Mouse (Mus musculus) heart, embryonic 11.5 days (tissue): ENCODE measurements around the gene Klhl29. TPM values are rescaled to one million over a fixed set of nuclear protein-coding genes. Genes with fewer than 3 reads are reported as not detected.

Source experiments
- ATAC-seq: fragments of 200-750 bp; cut with Nextera tagmentation; replicated peaks from 2 replicates; pipeline ENCODE4 v1.8.0; 2017; ENCODE audit warnings: moderate library complexity; ENCODE audit not compliant: insufficient number of reproducible peaks, low FRiP score, low TSS enrichment
- H3K27ac ChIP-seq: fragments of 300-500 bp; sonication (generic); 2 replicates; pipeline ENCODE4 v1.5.1; 2014; ENCODE audit warnings: mild to moderate bottlenecking, low read depth, low read length
- H3K27me3 ChIP-seq: fragments of 300-500 bp; sonication (generic); 2 replicates; pipeline ENCODE4 v1.6.1; 2014; ENCODE audit warnings: mild to moderate bottlenecking, low read length, mixed read lengths; ENCODE audit not compliant: control insufficient read depth, insufficient read depth
- H3K36me3 ChIP-seq: fragments of 300-500 bp; sonication (generic); 2 replicates; pipeline ENCODE4 v1.6.1; 2014; ENCODE audit warnings: mild to moderate bottlenecking, low read length, moderate library complexity, mixed read lengths; ENCODE audit not compliant: control insufficient read depth, insufficient read depth
- H3K4me1 ChIP-seq: fragments of 300-500 bp; sonication (generic); 2 replicates; pipeline ENCODE4 v1.6.1; 2014; ENCODE audit warnings: low read length; ENCODE audit not compliant: control insufficient read depth, insufficient read depth
- H3K4me2 ChIP-seq: fragments of 300-500 bp; sonication (generic); 2 replicates; pipeline ENCODE4 v1.6.1; 2014; ENCODE audit warnings: mild to moderate bottlenecking, moderate library complexity
- H3K4me3 ChIP-seq: fragments of 300-500 bp; sonication (generic); 2 replicates; pipeline ENCODE4 v1.5.1; 2014; ENCODE audit warnings: low read depth, low read length
- H3K9ac ChIP-seq: fragments of 300-500 bp; sonication (generic); 2 replicates; pipeline ENCODE4 v1.6.1; 2014; ENCODE audit warnings: mild to moderate bottlenecking, low read depth, low read length, moderate library complexity
- H3K9me3 ChIP-seq: fragments of 300-500 bp; sonication (generic); replicated peaks from 2 replicates; pipeline ENCODE4 v1.6.1; 2016; ENCODE audit warnings: low read length; ENCODE audit not compliant: control insufficient read depth
- WGBS: fragments of 180-500 bp; shearing (Covaris S2); extraction: QIAGEN DNeasy Blood & Tissue Kit; methylation state at CpG from one replicate; pipeline ENCODE4 v1.1.7; 2014; ENCODE audit not compliant: insufficient replicate concordance; 5-methylcytosine and 5-hydroxymethylcytosine counted together
- polyA plus RNA-seq: library from polyadenylated mRNA; unstranded; fragments of >200 nt; fragmentation: Nextera tagmentation; extraction: Ambion mirVana; gene quantifications from 2 replicates; pipeline ENCODE4 v1.2.1, GENCODE M21; 2014

Gene Klhl29
- polyA plus RNA-seq, 1 experiment from 2014 or later = 0.67 TPM

DNA sequence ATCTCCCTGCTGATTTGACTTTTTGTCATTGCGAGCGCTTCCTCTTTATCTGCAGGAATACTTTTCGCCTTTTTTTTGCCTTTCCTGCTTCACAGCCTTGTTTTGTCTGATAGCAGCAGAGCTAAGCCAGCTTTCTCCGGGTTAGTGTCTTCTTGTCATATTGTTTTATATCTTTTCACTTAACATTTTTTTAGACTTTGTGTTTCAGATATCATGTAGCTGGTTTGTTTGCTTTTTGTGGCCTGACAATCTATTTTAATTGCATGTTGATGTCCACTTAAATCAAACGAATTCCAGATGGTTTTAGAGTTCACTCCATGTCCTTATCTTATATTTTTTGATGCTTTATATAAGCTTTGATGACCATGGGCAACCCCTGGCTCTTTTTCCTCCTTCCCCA lies 21.9 kb upstream of the Klhl29 start:
- 0 out of 2 replicates have a peak, but pooled peaks cover 2% of the 10 kb centered on the region for H3K9me3 ChIP-seq
- ATAC-seq = no peak
- no peak overlapping the region for H3K4me2 ChIP-seq
- H3K9ac ChIP-seq = no peak overlapping the region
- H3K27me3 ChIP-seq = no peaks in the 10 kb centered on the region
- H3K4me3 ChIP-seq = no peak overlapping the region
- 29% methylated on average over 5 of the region's 5 CpGs for WGBS
- no peak overlapping the region for H3K27ac ChIP-seq
- H3K36me3 ChIP-seq = no peaks in the 10 kb centered on the region
- H3K4me1 ChIP-seq = no peaks in the 10 kb centered on the region

DNA sequence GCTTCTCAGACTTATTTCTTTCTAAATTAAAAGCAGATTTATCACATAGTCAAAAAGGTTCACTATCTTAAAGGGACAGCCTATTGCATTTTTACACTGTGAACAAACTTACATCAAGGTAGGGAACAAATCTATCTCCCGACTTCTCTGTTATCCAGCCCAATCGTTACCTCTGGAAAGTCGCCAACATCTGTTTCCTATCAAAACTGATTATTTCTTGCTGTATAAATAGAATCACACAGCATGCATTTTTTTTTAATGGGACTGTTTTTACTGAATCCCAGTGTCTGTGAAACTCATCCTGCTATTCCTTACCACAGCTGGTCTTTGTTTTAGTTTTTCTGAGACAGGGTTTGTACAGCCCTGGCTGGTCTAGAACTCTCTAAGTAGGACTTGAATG lies 19.7 kb upstream of the Klhl29 start:
- 51% methylated on average over 3 of the region's 3 CpGs for WGBS
- Histone ChIP-seq H3K4me2 (no peak overlapping the region), H3K9me3 (0 out of 2 replicates have a peak, but pooled peaks cover 2% of the 10 kb centered on the region), H3K4me1 (no peaks in the 10 kb centered on the region), H3K4me3 (no peak overlapping the region), H3K27ac (no peak overlapping the region), H3K36me3 (no peaks in the 10 kb centered on the region), H3K27me3 (no peaks in the 10 kb centered on the region), H3K9ac (no peak overlapping the region)
- ATAC-seq = no peak

DNA sequence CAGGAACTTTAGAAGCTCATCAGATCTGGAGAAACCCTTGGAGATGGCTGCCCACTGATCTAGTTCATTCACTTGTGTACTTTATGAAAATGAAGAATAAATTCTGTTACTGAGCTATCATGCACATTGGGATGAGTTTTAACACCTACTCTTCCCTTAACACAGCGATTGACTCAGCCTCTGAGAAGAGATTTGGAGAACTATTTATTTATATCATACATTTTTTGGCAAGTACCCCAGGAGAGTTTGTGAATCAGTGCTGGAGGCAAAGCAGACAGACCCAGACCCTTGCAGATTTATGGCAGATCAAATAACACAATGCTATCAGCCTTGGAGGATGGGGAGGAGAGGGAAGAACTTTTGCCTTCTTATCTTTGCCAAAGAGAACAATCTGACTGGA lies 11.6 kb upstream of the Klhl29 start:
- no peak overlapping the region for H3K9ac ChIP-seq
- H3K4me1 ChIP-seq = no peaks in the 10 kb centered on the region
- H3K27ac ChIP-seq = no peak overlapping the region
- H3K9me3 ChIP-seq = no peaks in the 10 kb centered on the region
- H3K27me3 ChIP-seq = no peaks in the 10 kb centered on the region
- no peak for ATAC-seq
- H3K4me2 ChIP-seq = no peak overlapping the region
- no peak overlapping the region for H3K4me3 ChIP-seq
- WGBS = 71% methylated on average over 1 of the region's 1 CpGs
- no peaks in the 10 kb centered on the region for H3K36me3 ChIP-seq

DNA sequence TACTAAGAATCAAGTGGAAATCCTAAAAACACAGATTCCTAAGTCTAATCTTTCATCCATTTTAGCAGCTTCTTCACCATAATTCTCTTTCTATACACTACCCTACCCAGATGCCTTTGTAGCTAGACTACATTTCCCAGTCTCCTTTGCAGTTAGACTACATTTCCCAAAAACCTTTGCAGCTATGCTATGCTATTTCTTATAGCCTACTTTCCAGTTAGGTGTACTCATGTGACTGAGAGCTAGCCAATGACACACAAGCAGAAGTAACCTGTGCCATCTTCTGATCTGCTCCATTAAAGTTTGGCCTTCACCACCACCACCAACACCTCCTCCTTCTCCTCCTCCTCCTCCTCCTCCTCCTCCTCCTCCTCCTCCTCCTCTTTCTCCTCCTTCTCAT lies 11.2 kb upstream of the Klhl29 start:
- H3K27ac ChIP-seq = no peak overlapping the region
- no peak for ATAC-seq

DNA sequence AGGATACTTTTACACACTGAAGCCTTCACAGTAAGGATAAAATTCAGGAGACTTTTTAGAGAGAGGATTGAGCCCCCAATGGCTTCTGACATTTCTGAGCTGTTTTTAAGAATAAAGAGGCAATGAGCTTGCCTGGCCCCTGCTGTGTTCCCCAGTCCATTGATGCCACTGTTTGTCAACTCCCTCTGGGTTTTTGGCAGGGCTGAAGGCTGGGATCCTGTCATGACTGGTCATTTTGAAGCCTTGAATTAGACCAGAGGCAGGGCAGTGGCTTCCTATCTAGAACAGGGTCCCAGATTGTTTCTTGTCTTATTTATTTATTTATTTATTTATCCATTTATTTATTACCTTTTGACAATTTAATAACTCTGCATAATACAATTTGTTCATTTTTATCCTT lies 6.2 kb upstream of the Klhl29 start:
- Histone ChIP-seq H3K36me3 (no peaks in the 10 kb centered on the region), H3K9ac (no peak overlapping the region), H3K4me2 (no peak overlapping the region), H3K4me1 (no peaks in the 10 kb centered on the region), H3K4me3 (no peak overlapping the region), H3K27ac (no peak overlapping the region), H3K9me3 (no peaks in the 10 kb centered on the region), H3K27me3 (peaks cover 6% of the 10 kb centered on the region)
- ATAC-seq = no peak

More for the DNA sequence above, 11.2 kb upstream of the Klhl29 start:
- Histone ChIP-seq H3K4me3 (no peak overlapping the region), H3K36me3 (no peaks in the 10 kb centered on the region), H3K27me3 (no peaks in the 10 kb centered on the region), H3K4me2 (no peak overlapping the region), H3K9me3 (no peaks in the 10 kb centered on the region), H3K9ac (no peak overlapping the region), H3K4me1 (no peaks in the 10 kb centered on the region)

DNA sequence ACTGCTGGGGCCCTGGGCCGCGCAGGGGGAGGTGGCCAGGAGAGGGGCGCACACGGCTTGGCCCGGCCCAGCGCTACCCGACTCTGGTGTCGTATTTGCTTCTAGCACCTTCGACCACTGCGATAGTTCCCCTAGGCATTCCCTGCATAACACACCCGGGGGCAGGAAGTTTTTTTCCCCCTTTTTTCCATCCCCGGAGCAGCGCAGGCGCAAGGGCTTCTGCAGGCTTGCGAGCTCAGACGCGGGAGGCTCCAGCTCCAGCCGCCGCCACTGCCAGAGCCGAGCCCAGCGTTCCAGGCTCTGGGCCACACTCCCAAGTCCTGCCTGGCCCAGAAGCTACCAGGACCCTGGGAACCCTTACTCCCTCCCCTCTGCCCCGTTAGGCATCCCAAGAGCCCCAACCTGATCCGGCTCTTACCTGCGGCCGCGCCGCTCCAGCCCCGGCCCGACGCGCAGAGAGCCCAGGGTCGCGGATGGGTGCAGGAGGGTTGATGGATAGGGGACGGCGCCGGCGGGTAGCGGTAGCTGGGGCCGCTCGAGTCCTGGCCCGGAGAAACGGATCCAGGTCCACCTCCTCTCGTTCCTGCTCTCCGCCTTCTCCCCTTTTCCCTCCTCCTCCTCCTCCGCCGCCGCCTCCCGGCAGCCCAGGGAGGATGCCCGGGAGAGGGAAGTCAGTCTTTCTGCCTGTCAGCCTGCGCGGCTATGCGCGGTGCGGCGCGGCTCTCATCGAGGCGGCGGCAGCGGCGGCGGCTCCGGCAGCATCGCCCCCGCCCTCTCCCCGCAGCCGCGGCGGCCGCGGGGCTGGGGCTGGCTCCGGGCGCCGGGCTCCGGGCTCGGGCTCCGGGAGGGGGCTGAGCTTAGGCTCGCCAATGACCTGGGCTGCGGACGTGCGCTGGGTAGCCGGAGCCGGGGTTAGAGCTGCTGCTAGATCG lies 532 bp downstream of the Klhl29 start:
- Histone ChIP-seq H3K9me3 (no peaks in the 10 kb centered on the region), H3K36me3 (no peaks in the 10 kb centered on the region), H3K4me1 (peaks cover 5% of the 10 kb centered on the region; the same call in 1 of the 2 replicates), H3K4me3 (peak overlapping the region; percentile 77), H3K4me2 (peak overlapping the region; percentile 99), H3K27ac (no peak overlapping the region), H3K9ac (peak overlapping the region; percentile 69), H3K27me3 (peaks cover 37% of the 10 kb centered on the region)
- WGBS = under 1% methylated on average over 55 of the region's 84 CpGs
- peak; percentile 50 for ATAC-seq

DNA sequence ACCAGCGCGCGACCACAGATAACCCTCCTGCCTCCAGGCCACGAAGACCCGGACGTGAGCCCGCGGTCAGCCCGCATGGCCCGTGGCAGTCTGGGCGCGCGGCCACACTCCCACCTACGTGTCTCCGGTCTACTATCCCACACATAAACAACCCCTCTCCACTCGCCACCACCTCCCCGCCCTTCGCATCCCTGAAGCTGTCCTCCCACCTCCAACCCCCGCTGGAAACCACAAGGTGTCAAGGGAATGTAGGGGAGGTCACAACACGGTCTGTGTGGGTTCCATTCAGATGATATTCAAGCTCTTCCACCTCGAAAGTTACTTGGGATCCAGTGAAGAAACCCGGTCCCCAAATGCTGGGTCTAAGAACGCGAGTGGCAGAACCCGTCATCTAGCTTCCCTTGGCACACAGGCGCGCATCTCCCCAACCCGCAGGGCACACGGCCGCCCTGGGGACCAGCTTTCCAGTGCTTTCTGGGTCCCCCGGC lies 1.2 kb downstream of the Klhl29 start:
- Histone ChIP-seq H3K4me3 (peak overlapping the region; percentile 77), H3K9me3 (no peaks in the 10 kb centered on the region), H3K36me3 (no peaks in the 10 kb centered on the region), H3K27me3 (peaks cover 37% of the 10 kb centered on the region), H3K4me1 (peaks cover 5% of the 10 kb centered on the region; the same call in 1 of the 2 replicates), H3K27ac (no peak overlapping the region), H3K9ac (peak overlapping the region; percentile 29; the same call in 1 of the 2 replicates), H3K4me2 (peak overlapping the region; percentile 99)
- ATAC-seq = no peak
- WGBS = under 1% methylated on average over 31 of the region's 31 CpGs

DNA sequence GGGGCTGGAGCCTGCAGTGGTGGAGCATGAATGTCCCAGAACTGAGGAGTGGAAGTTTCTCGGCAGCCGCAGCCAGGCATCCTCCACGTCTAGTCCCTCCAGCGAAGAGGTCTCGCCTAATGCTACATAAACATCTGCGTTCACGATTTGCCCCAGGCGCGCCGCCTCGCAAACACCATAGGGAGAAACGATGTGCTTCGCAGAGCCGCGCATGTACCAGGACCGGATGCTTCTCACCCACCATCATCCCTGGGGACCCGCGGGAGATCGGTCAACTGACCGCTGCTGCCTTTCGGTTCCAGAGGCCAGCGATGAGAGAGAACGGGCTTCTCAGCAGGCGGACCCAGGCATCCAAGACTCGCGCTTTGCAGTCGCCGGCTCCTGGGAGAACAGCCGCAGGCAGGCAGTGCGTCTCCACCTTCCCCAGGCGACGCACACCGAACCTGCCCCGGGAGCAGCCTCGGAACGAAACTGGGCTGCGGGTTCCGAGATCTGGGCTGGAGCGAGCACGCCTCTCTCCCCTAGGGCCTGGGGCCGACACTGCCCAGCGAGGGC lies 1.8 kb downstream of the Klhl29 start:
- H3K27ac ChIP-seq = no peak overlapping the region
- peaks cover 5% of the 10 kb centered on the region; the same call in 1 of the 2 replicates for H3K4me1 ChIP-seq
- under 1% methylated on average over 42 of the region's 42 CpGs for WGBS
- peaks cover 37% of the 10 kb centered on the region for H3K27me3 ChIP-seq
- peak overlapping the region; percentile 77 for H3K4me3 ChIP-seq
- no peaks in the 10 kb centered on the region for H3K9me3 ChIP-seq
- peak overlapping the region; percentile 99 for H3K4me2 ChIP-seq
- no peak for ATAC-seq
- peak overlapping the region; percentile 29; the same call in 1 of the 2 replicates for H3K9ac ChIP-seq
- H3K36me3 ChIP-seq = no peaks in the 10 kb centered on the region
